Mouse (Mus musculus) megakaryocyte, embryonic 14.5 days (primary cell): ENCODE results near the gene Hebp1.

Experiments used
- FLI1 ChIP-seq: IDR thresholded peaks from 2 replicates; pipeline ENCODE4 v1.6.1; 2012; ENCODE audit warnings: low read length, inconsistent platforms, mixed read lengths
- GATA1 ChIP-seq: IDR thresholded peaks from 3 replicates; pipeline ENCODE4 v1.6.1; 2012; ENCODE audit warnings: mixed read lengths, low read length, inconsistent platforms, borderline replicate concordance

GRCm38 (mm10) chr6:135133486-135133885 lies 64.3 kb downstream of the Hebp1 start:
- no peak for TF ChIP-seq GATA1
- TF ChIP-seq FLI1, result no peak
